Mouse (Mus musculus): ENCODE results near the gene Tnfsf9.

Gene Tnfsf9

GRCm38 (mm10) chr17:57094222-57094621 lies 10.9 kb upstream of the Tnfsf9 start:
- in situ Hi-C loops (cut with MboI, MseI), result loop anchor here (25.0 kb wide), 1 partner anchor 1818 kb away; no protein-coding TSS in a partner anchor

- in situ Hi-C loops (cut with MboI, MseI), result loop anchor here (5.0 to 25.0 kb wide), 3 partner anchors 71 to 1816 kb away; no protein-coding TSS in a partner anchor
These were observed 9.1 kb upstream of the Tnfsf9 start for GRCm38 (mm10) chr17:57095855-57096622.

- in situ Hi-C loops (cut with MboI, MseI), result loop anchor here (5.0 to 25.0 kb wide), 3 partner anchors 71 to 1816 kb away; no protein-coding TSS in a partner anchor
These were observed 8.6 kb upstream of the Tnfsf9 start for GRCm38 (mm10) chr17:57096623-57096920.

- in situ Hi-C loops (cut with MboI, MseI), result loop anchor here (5.0 to 25.0 kb wide), 3 partner anchors 69 to 1814 kb away; no protein-coding TSS in a partner anchor
These were observed 6.8 kb upstream of the Tnfsf9 start for GRCm38 (mm10) chr17:57098321-57098720.

- in situ Hi-C loops (cut with MboI, MseI), result loop anchor here (5.0 to 25.0 kb wide), 3 partner anchors 68 to 1813 kb away; no protein-coding TSS in a partner anchor
These were observed 5.3 kb upstream of the Tnfsf9 start for GRCm38 (mm10) chr17:57099629-57100325.

GRCm38 (mm10) chr17:57102276-57102675 lies 2.8 kb upstream of the Tnfsf9 start:
- in situ Hi-C loops (cut with MboI, MseI), result no loop called here

- in situ Hi-C loops (cut with MboI, MseI), result no loop called here
These were observed 629 bp upstream of the Tnfsf9 start for GRCm38 (mm10) chr17:57104496-57104895.

- in situ Hi-C loops (cut with MboI, MseI), result no loop called here
These were observed 877 bp downstream of the Tnfsf9 start for GRCm38 (mm10) chr17:57106035-57106368.

GRCm38 (mm10) chr17:57107064-57107463 lies 1.9 kb downstream of the Tnfsf9 start:
- in situ Hi-C loops (cut with MboI, MseI), result no loop called here

GRCm38 (mm10) chr17:57108040-57108665 lies 3.0 kb downstream of the Tnfsf9 start:
- in situ Hi-C loops (cut with MboI, MseI), result no loop called here

- in situ Hi-C loops (cut with MboI, MseI), result no loop called here
These were observed 3.6 kb downstream of the Tnfsf9 start for GRCm38 (mm10) chr17:57108666-57109171.

GRCm38 (mm10) chr17:57110005-57110404 lies 4.9 kb downstream of the Tnfsf9 start:
- in situ Hi-C loops (cut with MboI, MseI), result no loop called here

- in situ Hi-C loops (cut with MboI, MseI), result no loop called here
These were observed 7.8 kb downstream of the Tnfsf9 start for GRCm38 (mm10) chr17:57112768-57113474.

GRCm38 (mm10) chr17:57116801-57117200 lies 11.7 kb downstream of the Tnfsf9 start:
- in situ Hi-C loops (cut with MboI, MseI), result no loop called here

GRCm38 (mm10) chr17:57118524-57119349 lies 13.6 kb downstream of the Tnfsf9 start:
- in situ Hi-C loops (cut with MboI, MseI), result no loop called here

- in situ Hi-C loops (cut with MboI, MseI), result no loop called here
These were observed 16.7 kb downstream of the Tnfsf9 start for GRCm38 (mm10) chr17:57121856-57122255.

- in situ Hi-C loops (cut with MboI, MseI), result no loop called here
These were observed 18.3 kb downstream of the Tnfsf9 start for GRCm38 (mm10) chr17:57123192-57124118.

- in situ Hi-C loops (cut with MboI, MseI), result no loop called here
These were observed 19.7 kb downstream of the Tnfsf9 start for GRCm38 (mm10) chr17:57124792-57125191.

- in situ Hi-C loops (cut with MboI, MseI), result no loop called here
These were observed 20.9 kb downstream of the Tnfsf9 start for GRCm38 (mm10) chr17:57125853-57126622.

Measured in regulatory T cell (primary cell).